Mouse (Mus musculus): ENCODE results near the gene Dmrta2. TPM values are rescaled to one million over a fixed set of nuclear protein-coding genes. Genes with fewer than 3 reads are reported as not detected.

The Dmrta2 gene
- polyA plus RNA-seq, 1 experiment = 0.18 TPM

DNA sequence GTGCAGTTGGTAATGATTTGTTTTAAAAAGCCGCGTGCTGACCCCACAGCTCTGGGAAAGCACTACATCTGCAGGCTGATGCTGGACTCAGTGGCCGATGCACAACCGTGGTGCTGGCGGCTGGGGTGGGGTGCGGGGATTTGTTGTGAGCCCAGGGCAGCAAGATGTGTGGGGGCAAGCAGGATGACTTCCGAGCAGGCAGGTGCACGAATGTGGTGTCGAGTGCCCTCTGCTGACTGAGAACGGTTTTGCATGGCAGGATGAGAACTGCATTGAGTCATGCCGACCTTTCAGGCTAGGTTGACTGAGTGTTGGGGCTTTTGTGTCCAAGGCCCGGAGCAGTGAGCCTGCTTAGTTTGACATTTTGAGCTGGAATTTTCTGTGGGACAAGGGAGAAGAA, 42.4 kb downstream of the Dmrta2 start:
- no peaks in the 10 kb centered on the region for H3K4me1 ChIP-seq (ENCODE audit: control insufficient read depth, insufficient read depth, low read length)
- TF ChIP-seq CTCF (IDR thresholded peaks at IDR 0.05; ENCODE audit: borderline replicate concordance, insufficient read depth, low read length) = peak; percentile 98
- TF ChIP-seq POLR2A (IDR thresholded peaks at IDR 0.05; ENCODE audit: low read depth, low read length) = no peak
- H3K4me3 ChIP-seq (ENCODE audit: insufficient read depth, low read length) = no peak overlapping the region
- H3K27ac ChIP-seq (ENCODE audit: insufficient read depth, low read length) = no peak overlapping the region

DNA sequence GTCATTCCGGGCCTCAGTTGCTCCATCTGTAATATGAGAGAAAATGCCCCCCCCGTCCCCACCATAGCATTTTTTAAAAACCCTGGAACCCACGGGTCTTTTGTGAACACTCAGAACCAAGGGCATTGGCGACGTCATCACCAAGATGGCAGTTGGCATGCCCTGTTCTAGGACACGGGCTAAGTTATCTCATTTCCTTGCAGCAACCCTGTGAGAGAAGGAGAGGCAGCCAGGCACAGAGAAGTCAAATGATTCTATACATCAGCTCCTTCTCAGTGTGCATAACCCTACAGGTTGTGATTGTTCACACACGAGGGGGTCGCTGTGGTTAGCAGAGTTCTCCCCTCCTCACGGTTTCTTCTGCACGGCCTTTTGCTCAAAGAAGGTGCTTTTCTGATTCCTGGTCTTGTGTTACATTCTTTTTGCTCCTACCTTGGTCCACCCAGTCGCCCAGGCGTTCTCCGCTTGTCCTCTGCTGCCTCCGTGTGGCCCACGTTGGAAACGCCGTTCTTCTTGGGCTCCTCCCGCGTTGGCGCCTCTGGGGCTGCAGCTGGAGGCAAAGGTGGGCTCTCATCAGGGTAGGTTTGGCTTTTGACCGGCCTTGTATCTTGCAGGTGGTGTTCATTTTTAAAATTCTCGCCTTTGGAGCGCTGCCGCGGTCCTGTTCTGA, 44.2 kb downstream of the Dmrta2 start:
- Histone ChIP-seq H3K4me1 (ENCODE audit: control insufficient read depth, insufficient read depth, low read length) (no peaks in the 10 kb centered on the region), H3K27ac (ENCODE audit: insufficient read depth, low read length) (no peak overlapping the region), H3K4me3 (ENCODE audit: insufficient read depth, low read length) (no peak overlapping the region)
- TF ChIP-seq CTCF (IDR thresholded peaks at IDR 0.05; ENCODE audit: borderline replicate concordance, insufficient read depth, low read length) = peak; percentile 99
- no peak for TF ChIP-seq POLR2A (IDR thresholded peaks at IDR 0.05; ENCODE audit: low read depth, low read length)

DNA sequence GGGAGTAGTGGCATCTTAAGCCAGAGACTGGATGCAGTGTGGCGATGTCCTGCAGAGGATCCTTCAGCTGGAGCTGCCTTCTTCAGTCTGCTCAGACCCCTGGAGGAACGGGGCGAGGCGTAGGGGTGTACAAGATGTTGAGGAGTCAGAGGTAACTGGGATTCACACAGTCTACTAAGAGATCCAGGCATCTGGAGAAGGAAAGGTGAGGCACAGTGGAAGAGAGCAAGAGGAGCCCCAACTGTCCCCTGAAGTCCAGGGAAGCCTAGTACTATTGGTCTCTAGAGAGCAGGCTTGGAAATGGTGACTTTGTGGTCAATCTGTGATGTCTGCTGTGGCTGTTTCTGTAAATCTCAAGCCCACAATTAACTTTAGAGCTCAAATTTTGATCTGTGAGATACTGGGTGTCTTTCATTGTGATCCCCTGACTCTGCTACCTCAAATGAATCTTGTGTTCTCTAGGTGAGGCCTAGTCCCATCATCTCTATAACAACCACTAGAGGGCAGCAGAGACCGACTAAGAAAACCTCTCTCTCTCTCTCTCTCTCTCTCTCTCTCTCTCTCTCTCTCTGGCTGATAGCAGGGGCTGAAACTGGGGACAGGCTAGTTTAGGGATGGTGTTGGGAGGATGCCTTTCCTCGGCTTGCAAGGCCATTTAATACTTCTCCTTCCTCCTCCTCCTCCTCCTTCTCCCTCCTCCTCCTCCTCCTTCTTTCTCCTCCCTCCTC, 50.8 kb downstream of the Dmrta2 start:
- no peak overlapping the region for H3K27ac ChIP-seq (ENCODE audit: insufficient read depth, low read length)
- no peak for TF ChIP-seq POLR2A (IDR thresholded peaks at IDR 0.05; ENCODE audit: low read depth, low read length)
- no peak for TF ChIP-seq CTCF (IDR thresholded peaks at IDR 0.05; ENCODE audit: borderline replicate concordance, insufficient read depth, low read length)
- H3K4me1 ChIP-seq (ENCODE audit: control insufficient read depth, insufficient read depth, low read length) = no peaks in the 10 kb centered on the region
- H3K4me3 ChIP-seq (ENCODE audit: insufficient read depth, low read length) = no peak overlapping the region

DNA sequence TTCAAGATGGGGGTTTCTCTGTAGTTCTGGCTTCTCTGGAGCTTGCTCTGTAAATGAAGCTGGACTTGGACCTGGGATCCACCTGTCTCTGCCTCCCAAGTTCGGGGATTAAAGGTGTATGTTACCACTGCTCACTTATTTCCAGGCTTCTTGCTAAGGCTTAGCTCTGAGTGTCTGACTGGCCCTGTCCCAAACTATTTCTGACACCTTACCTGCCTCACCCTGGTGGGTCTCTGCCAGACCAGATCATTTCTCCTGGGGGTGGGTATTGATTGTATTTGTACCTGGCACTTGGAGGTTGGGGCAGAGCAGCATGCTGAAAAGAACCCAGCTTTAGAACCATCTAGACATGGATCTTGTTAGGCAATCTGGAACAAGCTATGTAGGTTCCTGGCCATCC, 51.6 kb downstream of the Dmrta2 start:
- no peak overlapping the region for H3K4me3 ChIP-seq (ENCODE audit: insufficient read depth, low read length)
- H3K27ac ChIP-seq (ENCODE audit: insufficient read depth, low read length) = no peak overlapping the region
- no peaks in the 10 kb centered on the region for H3K4me1 ChIP-seq (ENCODE audit: control insufficient read depth, insufficient read depth, low read length)
- TF ChIP-seq CTCF (IDR thresholded peaks at IDR 0.05; ENCODE audit: borderline replicate concordance, insufficient read depth, low read length) = no peak
